Mouse (Mus musculus): ENCODE measurements at regions not wholly inside any gene's neighbourhood (a gene's known extent, or its start where the extent isn't known, plus 50 kb on each side); places are given as distances from the start of the nearest gene placed in this dataset.

- no peak for TF ChIP-seq CTCF (conservative IDR thresholded peaks at IDR 0.05; ENCODE audit: low read length)
- no peak for TF ChIP-seq POU5F1 (IDR thresholded peaks at IDR 0.05; ENCODE audit: borderline replicate concordance, low read length)
- no peak for TF ChIP-seq NANOG (IDR thresholded peaks at IDR 0.05; ENCODE audit: borderline replicate concordance, low read length)
These were observed 89.4 kb upstream of the Ccdc122 start for GRCm38 (mm10) chr14:76947148-76947547.

All from E14TG2a.4 (cell line).